Mouse (Mus musculus) central nervous system, embryonic 18 days (tissue): ENCODE results near the gene Hypm. TPM values are rescaled to one million over a fixed set of nuclear protein-coding genes. Genes with fewer than 3 reads are reported as not detected.

Experiments
- polyA plus RNA-seq: library from polyadenylated mRNA; depleted of rRNA; stranded (reverse); fragments of >200 nt; gene quantifications from 2 replicates; pipeline ENCODE4 v1.2.3, GENCODE M21; 2012; rRNA removed

The Hypm gene
- polyA plus RNA-seq, result not detected in 2 replicates

DNA sequence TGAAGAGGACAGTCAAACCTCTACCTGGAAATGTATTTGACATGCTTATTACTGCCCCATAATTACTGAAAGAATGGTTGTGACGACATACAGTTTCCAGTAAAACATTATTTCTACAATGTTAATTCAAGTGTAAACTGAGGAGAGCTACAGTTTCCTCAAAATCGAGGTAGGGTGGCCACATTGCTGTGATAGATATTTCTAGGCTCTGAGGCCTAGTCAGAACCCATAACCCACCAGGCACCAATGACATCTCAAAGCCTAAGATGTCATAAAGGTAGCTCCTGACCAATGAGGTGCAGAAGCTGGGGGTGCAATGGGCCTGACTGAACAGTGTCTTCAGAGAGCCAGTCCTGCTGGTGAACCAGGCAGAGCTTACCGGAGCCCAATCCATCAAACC is at the start of gene Hypm:
Gene Hypm (plus strand): TSS at position 301 of the 400 bp plus-strand sequence.

DNA sequence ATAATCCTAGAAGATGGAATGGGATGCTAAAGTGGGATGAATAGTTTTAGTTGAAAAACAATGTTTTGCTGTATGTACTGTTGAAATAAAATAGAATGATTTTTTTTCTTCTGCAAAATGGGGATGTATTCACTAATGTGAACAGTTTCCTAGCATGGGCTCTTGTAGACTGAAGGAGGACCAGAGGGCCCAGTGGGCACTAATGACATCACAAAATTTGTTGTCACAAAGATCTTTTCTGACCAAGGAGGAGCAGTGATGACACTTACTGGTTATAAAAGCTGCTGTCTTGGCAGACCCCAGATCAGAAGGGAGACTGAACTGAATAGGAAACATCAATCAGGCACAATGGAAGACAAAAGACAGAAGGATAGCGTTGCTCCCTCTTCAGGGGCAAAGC is 2.7 kb downstream of the Hypm start, which contains the start of gene H2al3:
Gene H2al3 (plus strand): TSS at position 301 of the 400 bp plus-strand sequence.

DNA sequence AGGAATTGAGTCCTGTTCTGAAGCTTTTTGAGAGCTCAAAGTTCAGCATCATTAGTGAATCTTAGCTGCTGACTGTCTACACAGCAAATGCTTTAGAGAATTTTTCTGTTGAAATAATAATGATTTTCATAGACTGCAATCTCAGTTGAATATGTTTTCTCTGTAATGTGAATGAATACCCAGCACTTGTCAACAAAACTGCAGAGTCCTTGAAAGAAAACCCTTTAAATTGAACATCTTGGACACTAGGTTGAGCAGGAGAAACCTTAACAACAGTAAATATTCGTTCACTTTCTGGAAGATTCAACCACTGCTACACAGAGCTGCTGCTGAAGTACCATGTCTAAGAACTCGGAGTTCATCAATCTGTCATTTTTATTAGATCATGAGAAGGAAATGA is 38.6 kb downstream of the Hypm start, which contains the start of gene Sytl5:
Gene Sytl5 (plus strand): TSS at position 301 of the 400 bp plus-strand sequence.

Other genes starting within 250 kb of the Hypm start
- 51.3 and 60.4 TPM in 2 replicates for gene Dynlt3, start 183.9 kb upstream of the Hypm start, polyA plus RNA-seq
- gene H2al3, start 2.8 kb downstream of the Hypm start, polyA plus RNA-seq, result 0.18 TPM in 1 of 2 replicates, not detected in the other
- 0.41 and 0.49 TPM in 2 replicates for gene Sytl5, start 38.7 kb downstream of the Hypm start, polyA plus RNA-seq